Mouse (Mus musculus) ovary, adult 10 weeks (tissue): Measurements from ENCODE around the gene Olfr648. TPM values are rescaled to one million over a fixed set of nuclear protein-coding genes. Genes with fewer than 3 reads are reported as not detected.

ENCODE experiments used
- polyA plus RNA-seq: library from polyadenylated mRNA; stranded (reverse); fragments of 350-450 nt; fragmentation: Illumina TruSeq; extraction: RNeasy Lipid Tissue Mini Kit (QIAGEN cat#74804); gene quantifications from one replicate; pipeline ENCODE4 v1.2.3, GENCODE M21; 2014

Gene Olfr648
- 0.80 TPM for polyA plus RNA-seq

GRCm38 (mm10) chr7:104183292-104183691, at the start of gene Olfr648:
TSS of gene Olfr648 (minus strand) at chr7:104183392.

GRCm38 (mm10) chr7:104218701-104219569, 35.7 kb upstream of the Olfr648 start, which contains the start of gene Trim6:
TSS of gene Trim6 (plus strand) at chr7:104218793.

DNA sequence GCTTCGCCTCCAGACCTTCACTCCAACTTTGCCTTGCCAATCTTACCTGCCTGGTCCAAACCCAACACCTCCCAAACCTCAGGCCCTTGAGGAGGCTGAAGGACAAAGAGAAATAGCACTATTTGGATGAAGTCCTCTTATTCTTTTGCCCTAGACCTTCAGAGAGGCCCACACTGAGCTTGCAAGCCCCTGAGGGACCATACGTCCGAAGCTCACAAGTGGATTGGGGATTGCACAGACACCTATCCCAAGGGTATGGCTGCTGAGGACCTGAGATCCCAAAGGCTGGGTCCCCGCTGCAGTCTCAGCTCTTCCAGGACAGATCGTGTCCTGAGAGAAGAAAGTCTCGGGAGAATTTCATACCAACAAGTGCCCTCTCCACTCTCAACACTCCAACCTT, 12.7 kb upstream of the Olfr648 start, which contains the start of gene Olfr649:
TSS of gene Olfr649 (minus strand) at position 101 of the 400 bp plus-strand sequence.

GRCm38 (mm10) chr7:104150456-104150855, 32.7 kb downstream of the Olfr648 start, which contains the start of gene Ubqlnl:
TSS of gene Ubqlnl (minus strand) at chr7:104150556.

DNA sequence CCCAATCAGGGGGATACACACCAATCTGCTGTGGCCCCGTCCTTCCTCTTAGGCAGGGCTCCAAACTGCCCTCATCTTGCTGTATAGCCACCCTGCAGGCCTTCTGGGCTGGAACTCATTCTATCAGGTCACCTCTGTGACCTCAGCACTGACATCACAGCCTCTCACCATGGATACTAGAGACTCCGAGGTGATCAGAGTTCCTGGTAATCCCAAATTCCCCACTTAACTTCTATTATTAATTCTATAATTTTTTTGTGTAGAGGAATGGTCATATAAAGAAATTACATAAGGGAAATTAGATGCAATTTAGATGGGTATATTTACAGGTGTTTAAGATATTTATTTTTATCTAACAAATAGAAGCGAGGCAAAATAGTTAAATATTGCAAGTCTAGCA, 40.0 kb downstream of the Olfr648 start, which contains the start of gene Ubqln3:
TSS of gene Ubqln3 (minus strand) at position 101 of the 400 bp plus-strand sequence.

GRCm38 (mm10) chr7:104137305-104137704, 45.9 kb downstream of the Olfr648 start, which contains the start of gene Olfr643:
TSS of gene Olfr643 (minus strand) at chr7:104137405.

DNA sequence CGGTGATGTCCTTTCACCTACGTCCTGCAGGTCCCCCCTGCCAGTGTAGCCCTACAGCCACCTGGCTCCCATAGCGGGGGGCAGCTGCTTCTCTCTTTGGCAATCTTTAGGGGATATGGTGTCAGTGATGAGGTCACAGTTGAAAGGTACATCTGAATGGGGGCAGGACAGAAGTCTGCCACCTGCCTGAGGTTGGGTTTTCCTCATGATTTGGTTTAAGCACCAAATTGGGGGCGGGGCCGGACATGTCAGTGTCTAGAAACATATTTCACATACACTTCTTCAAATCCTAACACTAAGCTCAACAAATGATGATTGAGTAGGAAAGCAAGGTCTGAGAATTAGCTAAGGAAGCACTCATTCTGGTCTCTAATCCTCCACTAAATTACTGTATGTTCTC, 53.5 kb downstream of the Olfr648 start, which contains the start of gene Ubqln5:
TSS of gene Ubqln5 (minus strand) at position 101 of the 400 bp plus-strand sequence.

Other genes with a start within 250 kb of the Olfr648 start
- gene Olfr632, start 249.0 kb downstream of the Olfr648 start, polyA plus RNA-seq: not detected
- gene Olfr633, start 239.0 kb downstream of the Olfr648 start, polyA plus RNA-seq: not detected
- gene Olfr635, start 212.2 kb downstream of the Olfr648 start, polyA plus RNA-seq: not detected
- not detected for gene Olfr638, start 184.6 kb downstream of the Olfr648 start, polyA plus RNA-seq
- gene Olfr639, start 166.1 kb downstream of the Olfr648 start, polyA plus RNA-seq: not detected
- not detected for gene Olfr640, start 157.8 kb downstream of the Olfr648 start, polyA plus RNA-seq
- not detected for gene Olfr641, start 147.9 kb downstream of the Olfr648 start, polyA plus RNA-seq
- not detected for gene Olfr642, start 130.7 kb downstream of the Olfr648 start, polyA plus RNA-seq
- not detected for gene 4930516K23Rik, start 121.9 kb downstream of the Olfr648 start, polyA plus RNA-seq
- gene Olfr644, start 111.5 kb downstream of the Olfr648 start, polyA plus RNA-seq: not detected
- gene Olfr645, start 97.9 kb downstream of the Olfr648 start, polyA plus RNA-seq: not detected
- not detected for gene Olfr646, start 78.5 kb downstream of the Olfr648 start, polyA plus RNA-seq
- not detected for gene Ubqln5, start 53.6 kb downstream of the Olfr648 start, polyA plus RNA-seq
- not detected for gene Olfr643, start 46.0 kb downstream of the Olfr648 start, polyA plus RNA-seq
- not detected for gene Ubqln3, start 40.1 kb downstream of the Olfr648 start, polyA plus RNA-seq
- gene Ubqlnl, start 32.8 kb downstream of the Olfr648 start, polyA plus RNA-seq: not detected
- gene Olfm5, start 18.6 kb downstream of the Olfr648 start, polyA plus RNA-seq: not detected
- gene Olfr649, start 12.6 kb upstream of the Olfr648 start, polyA plus RNA-seq: not detected
- 1.5 TPM for gene Trim6, start 35.4 kb upstream of the Olfr648 start, polyA plus RNA-seq
- 18.0 TPM for gene Trim34a, start 61.1 kb upstream of the Olfr648 start, polyA plus RNA-seq
- 3.0 TPM for gene Trim5, start 104.7 kb upstream of the Olfr648 start, polyA plus RNA-seq
- 26.0 TPM for gene Trim12a, start 132.1 kb upstream of the Olfr648 start, polyA plus RNA-seq
- not detected for gene Trim34b, start 146.1 kb upstream of the Olfr648 start, polyA plus RNA-seq
- gene Trim12c, start 170.0 kb upstream of the Olfr648 start, polyA plus RNA-seq: 27.0 TPM
- 0.23 TPM for gene Trim30b, start 186.5 kb upstream of the Olfr648 start, polyA plus RNA-seq
- gene Trim30c, start 217.4 kb upstream of the Olfr648 start, polyA plus RNA-seq: 0.46 TPM